Mouse (Mus musculus): ENCODE data around the gene Rap1gap2.
A peak's percentile ranks its signal among the peaks of the same experiment; 100 is the strongest.

Rap1gap2 gene

GRCm38 (mm10) chr11:74610545-74611176, at the start of gene Rap1gap2:
Gene Rap1gap2, minus strand, starts transcription at chr11:74610915.
- DNase-seq, result peak; percentile 47

GRCm38 (mm10) chr11:74660336-74660735, 49.6 kb upstream of the Rap1gap2 start:
- DNase-seq, result no peak

- no peak for DNase-seq
Observed at GRCm38 (mm10) chr11:74655941-74656340, 45.2 kb upstream of the Rap1gap2 start.

GRCm38 (mm10) chr11:74653385-74653784, 42.7 kb upstream of the Rap1gap2 start:
- DNase-seq, result no peak

GRCm38 (mm10) chr11:74652791-74653191, 42.1 kb upstream of the Rap1gap2 start:
- peak; percentile 50 to 54 for DNase-seq

- DNase-seq, result no peak
Observed at GRCm38 (mm10) chr11:74650576-74651100, 39.9 kb upstream of the Rap1gap2 start.

GRCm38 (mm10) chr11:74649647-74650551, 39.2 kb upstream of the Rap1gap2 start:
- peak in 1 of 2 experiments; percentile 44 for DNase-seq

- DNase-seq, result peak; percentile 96 to 99
Observed at GRCm38 (mm10) chr11:74649095-74649646, 38.5 kb upstream of the Rap1gap2 start, which contains the start of gene Cluh. Gene Cluh, plus strand, starts transcription at chr11:74649495.

GRCm38 (mm10) chr11:74648676-74649075, 38.0 kb upstream of the Rap1gap2 start:
- no peak for DNase-seq

- DNase-seq, result no peak
Observed at GRCm38 (mm10) chr11:74647966-74648365, 37.3 kb upstream of the Rap1gap2 start.

GRCm38 (mm10) chr11:74639628-74640027, 28.9 kb upstream of the Rap1gap2 start:
- DNase-seq, result no peak

- DNase-seq, result peak in 1 of 2 experiments; percentile 32
Observed at GRCm38 (mm10) chr11:74638791-74639411, 28.2 kb upstream of the Rap1gap2 start.

- peak; percentile 83 to 87 for DNase-seq
Observed at GRCm38 (mm10) chr11:74637971-74638790, 27.5 kb upstream of the Rap1gap2 start.

- DNase-seq, result no peak
Observed at GRCm38 (mm10) chr11:74637486-74637885, 26.8 kb upstream of the Rap1gap2 start.

GRCm38 (mm10) chr11:74634490-74635275, 24.0 kb upstream of the Rap1gap2 start:
- peak; percentile 79 to 83 for DNase-seq

GRCm38 (mm10) chr11:74631880-74632789, 21.4 kb upstream of the Rap1gap2 start:
- DNase-seq, result no peak

- DNase-seq, result no peak
Observed at GRCm38 (mm10) chr11:74627481-74627880, 16.8 kb upstream of the Rap1gap2 start.

GRCm38 (mm10) chr11:74625333-74625732, 14.6 kb upstream of the Rap1gap2 start:
- DNase-seq, result no peak

GRCm38 (mm10) chr11:74623693-74624092, 13.0 kb upstream of the Rap1gap2 start:
- peak in 1 of 2 experiments; percentile 34 for DNase-seq

Data from cerebellum, adult 18-20 months (tissue).